Mouse (Mus musculus): Measurements from ENCODE around the gene Dennd4c. TPM values are rescaled to one million over a fixed set of nuclear protein-coding genes. Genes with fewer than 3 reads are reported as not detected.

Dennd4c gene
- polyA plus RNA-seq, 1 experiment from 2014 or later, result 5.8 TPM

DNA sequence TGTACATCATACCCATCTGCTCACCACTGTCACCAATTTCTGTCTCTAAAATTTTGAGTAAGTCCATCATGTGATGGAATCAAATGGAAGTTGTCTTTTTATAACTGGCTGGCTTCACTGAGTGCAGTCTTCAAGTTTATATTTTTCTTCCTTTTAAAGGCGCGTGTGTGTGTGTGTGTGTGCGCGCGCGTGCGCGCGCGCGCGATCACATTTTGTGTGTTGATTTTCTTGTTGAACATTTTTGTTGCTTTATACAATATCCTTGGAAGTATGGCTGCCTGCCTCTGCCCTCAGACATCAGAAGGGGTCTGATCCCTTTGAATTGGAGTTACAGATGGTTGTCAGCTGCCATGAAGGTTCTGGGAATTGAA lies 109.7 kb downstream of the Dennd4c start:
- peaks cover 25% of the 10 kb centered on the region for H3K36me3 ChIP-seq (ENCODE audit: control insufficient read depth, insufficient read depth, low read length)
- peaks cover 14% of the 10 kb centered on the region for H3K4me1 ChIP-seq (replicated peaks; ENCODE audit: control insufficient read depth, insufficient read depth, low read length)
- 61% methylated on average over 12 of the region's 12 CpGs for WGBS
- H3K4me2 ChIP-seq, result peak overlapping the region; percentile 78
- peak overlapping the region; percentile 100 for H3K4me3 ChIP-seq (ENCODE audit: low read depth, low read length)
- no peaks in the 10 kb centered on the region for H3K9me3 ChIP-seq (ENCODE audit: control insufficient read depth, low read length)
- DNase-seq (ENCODE audit: low spot score) (no peak), ATAC-seq (replicated peaks; ENCODE audit: low FRiP score) (no peak)
- peak overlapping the region; percentile 76 for H3K9ac ChIP-seq (ENCODE audit: low read depth, low read length)
- H3K27me3 ChIP-seq (replicated peaks; ENCODE audit: control insufficient read depth, insufficient read depth, low read length), result no peaks in the 10 kb centered on the region
- no peak overlapping the region for H3K27ac ChIP-seq (ENCODE audit: low read depth, low read length)

DNA sequence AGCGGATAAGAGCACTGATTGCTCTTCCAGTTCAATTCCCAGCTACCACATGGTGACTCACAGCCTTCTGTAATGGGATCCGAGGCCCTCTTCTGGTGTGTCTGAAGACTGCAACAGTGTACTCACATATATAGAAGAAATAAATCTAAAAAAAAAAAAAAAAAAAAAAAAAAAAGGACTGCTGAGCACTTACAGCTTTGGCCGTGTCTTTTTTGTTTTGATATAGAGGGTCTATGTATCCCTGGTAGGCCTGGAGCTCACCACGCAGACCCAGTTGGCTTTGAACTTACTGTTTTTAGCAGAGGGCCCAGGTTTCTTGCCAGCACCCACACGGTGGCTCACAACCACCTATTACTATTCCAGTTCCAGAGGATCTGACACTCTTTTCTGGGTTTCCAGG lies 115.7 kb downstream of the Dennd4c start:
- H3K9ac ChIP-seq (ENCODE audit: low read depth, low read length), result no peak overlapping the region
- H3K4me3 ChIP-seq (ENCODE audit: low read depth, low read length), result no peak overlapping the region
- no peaks in the 10 kb centered on the region for H3K36me3 ChIP-seq (ENCODE audit: control insufficient read depth, insufficient read depth, low read length)
- 77% methylated on average over 5 of the region's 5 CpGs for WGBS
- no peaks in the 10 kb centered on the region for H3K9me3 ChIP-seq (ENCODE audit: control insufficient read depth, low read length)
- ATAC-seq (replicated peaks; ENCODE audit: low FRiP score), result no peak
- no peak for DNase-seq (ENCODE audit: low spot score)
- H3K4me1 ChIP-seq (replicated peaks; ENCODE audit: control insufficient read depth, insufficient read depth, low read length), result no peaks in the 10 kb centered on the region
- H3K27me3 ChIP-seq (replicated peaks; ENCODE audit: control insufficient read depth, insufficient read depth, low read length), result no peaks in the 10 kb centered on the region; the same call in 1 of the 2 replicates
- no peak overlapping the region for H3K27ac ChIP-seq (ENCODE audit: low read depth, low read length)
- no peak overlapping the region for H3K4me2 ChIP-seq

DNA sequence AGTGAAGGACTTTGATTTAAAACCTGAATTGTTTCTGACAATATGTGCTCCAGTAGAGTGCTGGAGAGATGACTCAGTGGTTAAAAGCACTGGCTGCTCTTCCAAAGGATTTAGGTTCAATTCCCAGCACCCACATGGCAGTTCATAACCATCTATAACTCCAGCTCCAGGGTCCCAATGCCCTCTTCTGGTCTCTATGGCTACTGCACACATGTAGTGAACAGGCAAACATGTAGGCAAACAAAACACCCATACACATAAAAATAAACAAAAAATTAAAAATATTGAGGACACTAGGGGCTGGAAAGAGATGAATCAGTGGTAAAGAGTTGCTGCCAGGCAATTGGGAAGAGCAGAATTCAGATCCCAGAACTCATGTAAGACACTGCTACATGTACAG lies 123.6 kb downstream of the Dennd4c start:
- peaks cover 2% of the 10 kb centered on the region; the same call in 1 of the 2 replicates for H3K4me1 ChIP-seq (replicated peaks; ENCODE audit: control insufficient read depth, insufficient read depth, low read length)
- no peak overlapping the region for H3K9ac ChIP-seq (ENCODE audit: low read depth, low read length)
- ATAC-seq (replicated peaks; ENCODE audit: low FRiP score), result no peak
- no peak overlapping the region for H3K4me2 ChIP-seq
- peaks cover 3% of the 10 kb centered on the region; the same call in 1 of the 2 replicates for H3K27me3 ChIP-seq (replicated peaks; ENCODE audit: control insufficient read depth, insufficient read depth, low read length)
- H3K27ac ChIP-seq (ENCODE audit: low read depth, low read length), result no peak overlapping the region
- no peaks in the 10 kb centered on the region for H3K9me3 ChIP-seq (ENCODE audit: control insufficient read depth, low read length)
- no peak overlapping the region for H3K4me3 ChIP-seq (ENCODE audit: low read depth, low read length)
- no peaks in the 10 kb centered on the region for H3K36me3 ChIP-seq (ENCODE audit: control insufficient read depth, insufficient read depth, low read length)
- DNase-seq (ENCODE audit: low spot score), result no peak

DNA sequence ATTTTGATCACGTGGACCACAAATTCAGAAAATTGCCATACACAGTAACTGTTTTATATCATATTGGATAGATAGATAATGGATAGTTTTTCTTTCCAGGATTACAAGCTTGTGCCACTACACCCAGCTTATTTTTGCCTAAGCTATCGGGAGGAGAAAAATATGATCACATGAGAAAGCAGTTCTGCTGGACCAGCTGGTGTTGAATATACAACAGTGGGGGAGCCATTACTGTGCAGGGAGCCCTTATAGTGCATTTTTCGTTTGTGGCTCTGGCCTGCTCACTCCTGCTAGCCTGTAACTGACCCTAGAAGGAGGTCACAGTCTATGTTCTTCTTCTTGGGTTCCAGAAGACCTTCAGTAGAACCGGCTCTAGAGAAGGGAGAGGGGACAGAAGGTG lies 124.7 kb downstream of the Dennd4c start:
- H3K9ac ChIP-seq (ENCODE audit: low read depth, low read length), result no peak overlapping the region
- H3K27ac ChIP-seq (ENCODE audit: low read depth, low read length), result no peak overlapping the region
- H3K4me3 ChIP-seq (ENCODE audit: low read depth, low read length), result no peak overlapping the region
- H3K9me3 ChIP-seq (ENCODE audit: control insufficient read depth, low read length), result no peaks in the 10 kb centered on the region
- H3K36me3 ChIP-seq (ENCODE audit: control insufficient read depth, insufficient read depth, low read length), result no peaks in the 10 kb centered on the region
- WGBS, result 56% methylated on average over 4 of the region's 4 CpGs
- peaks cover 3% of the 10 kb centered on the region; the same call in 1 of the 2 replicates for H3K27me3 ChIP-seq (replicated peaks; ENCODE audit: control insufficient read depth, insufficient read depth, low read length)
- H3K4me1 ChIP-seq (replicated peaks; ENCODE audit: control insufficient read depth, insufficient read depth, low read length), result peaks cover 2% of the 10 kb centered on the region; the same call in 1 of the 2 replicates
- DNase-seq (ENCODE audit: low spot score), result no peak
- H3K4me2 ChIP-seq, result no peak overlapping the region
- no peak for ATAC-seq (replicated peaks; ENCODE audit: low FRiP score)

DNA sequence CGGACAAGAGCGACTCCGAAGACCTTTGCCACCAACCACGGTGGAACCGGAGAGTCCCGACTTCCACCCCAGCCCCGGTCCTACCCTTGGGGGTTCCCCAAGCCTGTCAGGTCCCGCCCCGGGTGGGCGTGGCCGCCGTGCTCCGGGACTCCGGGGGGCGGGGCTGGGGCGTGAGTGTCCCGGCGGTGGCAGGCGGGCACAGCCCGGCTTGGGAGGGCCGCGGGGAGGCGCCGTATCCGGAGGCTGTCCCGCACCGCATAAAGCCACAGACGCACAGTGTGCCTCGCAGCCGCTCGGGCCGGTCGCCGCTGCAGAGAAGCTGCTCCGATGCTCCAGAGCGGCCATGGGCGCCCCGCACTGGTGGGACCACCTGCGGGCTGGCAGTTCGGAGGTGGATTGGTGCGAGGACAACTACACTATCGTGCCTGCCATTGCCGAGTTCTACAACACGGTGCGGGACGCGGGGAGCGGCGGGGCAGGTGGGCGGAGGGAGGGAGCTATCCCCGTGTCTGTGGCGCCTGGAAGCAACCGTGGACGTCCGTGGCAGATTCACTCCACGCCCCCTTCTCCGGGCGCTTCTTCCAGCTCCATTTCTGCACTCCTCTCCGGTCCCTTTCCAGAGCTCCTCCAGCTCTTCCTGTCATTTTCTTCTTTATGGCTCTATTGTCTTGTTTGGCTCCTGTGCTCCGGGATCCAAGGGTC lies 125.9 kb downstream of the Dennd4c start, which contains the start of gene Acer2:
Gene Acer2, plus strand, starts transcription at position 251 of the 702 bp plus-strand sequence.
- Histone ChIP-seq H3K4me1 (replicated peaks; ENCODE audit: control insufficient read depth, insufficient read depth, low read length) (peaks cover 2% of the 10 kb centered on the region; the same call in 1 of the 2 replicates), H3K4me3 (ENCODE audit: low read depth, low read length) (peak within 1 kb of the TSS; percentile 72), H3K36me3 (ENCODE audit: control insufficient read depth, insufficient read depth, low read length) (no peaks in the 10 kb centered on the region), H3K4me2 (peak within 1 kb of the TSS; percentile 100), H3K27ac (ENCODE audit: low read depth, low read length) (0 out of 2 replicates have a peak within 1 kb of the TSS, but pooled peaks have one; percentile 28), H3K27me3 (replicated peaks; ENCODE audit: control insufficient read depth, insufficient read depth, low read length) (peaks cover 3% of the 10 kb centered on the region; the same call in 1 of the 2 replicates), H3K9me3 (ENCODE audit: control insufficient read depth, low read length) (no peaks in the 10 kb centered on the region), H3K9ac (ENCODE audit: low read depth, low read length) (peak within 1 kb of the TSS; percentile 67)
- peak; percentile 84 for DNase-seq (ENCODE audit: low spot score)
- peak; percentile 93 for ATAC-seq (replicated peaks; ENCODE audit: low FRiP score)
- WGBS, result under 1% methylated on average over 60 of the region's 60 CpGs

DNA sequence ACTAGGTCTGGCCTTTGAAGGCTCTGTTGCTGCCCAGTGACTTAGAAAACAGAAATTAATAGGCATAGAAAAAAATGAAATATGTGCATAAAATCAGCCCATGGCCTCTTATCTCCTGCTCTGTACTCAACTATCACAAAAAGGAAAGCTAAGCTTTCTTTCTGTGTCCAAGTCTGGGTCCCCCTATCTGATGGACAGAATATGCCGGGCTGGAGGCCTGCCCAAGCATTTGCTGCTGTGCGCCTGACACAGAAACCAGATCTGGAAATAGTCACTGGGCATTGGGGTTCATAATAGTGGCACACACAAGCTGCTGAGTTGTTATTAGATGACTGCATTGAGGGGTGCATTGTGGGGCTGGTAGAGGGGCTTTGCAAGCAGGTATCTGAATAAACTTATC lies 131.1 kb downstream of the Dennd4c start:
- Histone ChIP-seq H3K36me3 (ENCODE audit: control insufficient read depth, insufficient read depth, low read length) (no peaks in the 10 kb centered on the region), H3K9me3 (ENCODE audit: control insufficient read depth, low read length) (no peaks in the 10 kb centered on the region), H3K4me2 (no peak overlapping the region), H3K27me3 (replicated peaks; ENCODE audit: control insufficient read depth, insufficient read depth, low read length) (no peaks in the 10 kb centered on the region; the same call in 1 of the 2 replicates), H3K27ac (ENCODE audit: low read depth, low read length) (no peak overlapping the region), H3K4me3 (ENCODE audit: low read depth, low read length) (no peak overlapping the region), H3K4me1 (replicated peaks; ENCODE audit: control insufficient read depth, insufficient read depth, low read length) (no peaks in the 10 kb centered on the region; the same call in 1 of the 2 replicates), H3K9ac (ENCODE audit: low read depth, low read length) (no peak overlapping the region)
- ATAC-seq (replicated peaks; ENCODE audit: low FRiP score), result no peak
- 87% methylated on average over 2 of the region's 2 CpGs for WGBS
- DNase-seq (ENCODE audit: low spot score), result no peak

DNA sequence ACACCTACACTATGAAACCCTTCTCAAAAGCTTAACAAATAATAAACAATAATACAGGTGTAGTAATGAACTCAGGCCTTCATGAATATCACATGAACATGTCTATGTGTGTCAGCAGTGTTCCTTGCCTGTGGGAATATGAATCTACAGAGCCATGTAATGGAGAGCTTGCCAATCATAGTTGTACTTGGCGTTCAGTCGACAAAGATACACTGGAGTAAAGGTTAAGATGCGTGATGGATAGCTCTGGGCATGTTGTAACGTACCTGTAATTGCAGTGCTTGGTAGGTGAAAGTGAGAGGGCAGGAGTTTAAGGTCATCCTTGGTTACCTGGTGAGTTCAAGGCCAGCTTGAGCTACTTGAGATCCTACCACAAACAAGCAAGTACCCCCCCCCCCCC lies 132.8 kb downstream of the Dennd4c start:
- Histone ChIP-seq H3K9ac (ENCODE audit: low read depth, low read length) (no peak overlapping the region), H3K4me1 (replicated peaks; ENCODE audit: control insufficient read depth, insufficient read depth, low read length) (0 out of 2 replicates have a peak, but pooled peaks cover 2% of the 10 kb centered on the region)
- WGBS, result 87% methylated on average over 4 of the region's 4 CpGs

DNA sequence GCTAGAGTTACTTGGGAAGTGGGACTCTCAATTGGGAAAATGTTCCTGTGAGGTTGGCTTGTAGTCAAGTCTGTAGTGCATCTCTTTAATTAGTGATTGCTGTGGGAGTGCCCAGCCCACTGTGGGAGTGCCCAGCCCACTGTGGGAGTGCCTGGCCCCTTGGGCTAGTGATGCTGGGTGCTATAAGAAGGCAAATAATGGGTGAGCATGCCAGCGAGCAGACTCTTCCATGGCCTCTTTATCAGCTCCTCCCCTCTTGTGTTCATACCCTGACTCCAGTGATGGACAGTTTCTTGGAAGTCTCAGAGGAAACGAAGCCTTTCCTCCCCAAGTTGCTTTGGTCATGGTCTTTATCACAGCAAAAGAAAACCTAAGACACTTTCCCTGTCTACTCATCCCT lies 134.1 kb downstream of the Dennd4c start:
- Histone ChIP-seq H3K4me2 (no peak overlapping the region), H3K27ac (ENCODE audit: low read depth, low read length) (no peak overlapping the region), H3K36me3 (ENCODE audit: control insufficient read depth, insufficient read depth, low read length) (no peaks in the 10 kb centered on the region), H3K9ac (ENCODE audit: low read depth, low read length) (no peak overlapping the region), H3K9me3 (ENCODE audit: control insufficient read depth, low read length) (no peaks in the 10 kb centered on the region), H3K4me1 (replicated peaks; ENCODE audit: control insufficient read depth, insufficient read depth, low read length) (peaks cover 7% of the 10 kb centered on the region; the same call in 1 of the 2 replicates), H3K27me3 (replicated peaks; ENCODE audit: control insufficient read depth, insufficient read depth, low read length) (no peaks in the 10 kb centered on the region), H3K4me3 (ENCODE audit: low read depth, low read length) (no peak overlapping the region)
- WGBS, result 55% methylated on average over 2 of the region's 2 CpGs
- ATAC-seq (replicated peaks; ENCODE audit: low FRiP score) (no peak), DNase-seq (ENCODE audit: low spot score) (no peak)

More for the DNA sequence above, 132.8 kb downstream of the Dennd4c start:
- Histone ChIP-seq H3K27me3 (replicated peaks; ENCODE audit: control insufficient read depth, insufficient read depth, low read length) (no peaks in the 10 kb centered on the region), H3K4me3 (ENCODE audit: low read depth, low read length) (no peak overlapping the region), H3K4me2 (no peak overlapping the region), H3K9me3 (ENCODE audit: control insufficient read depth, low read length) (no peaks in the 10 kb centered on the region), H3K36me3 (ENCODE audit: control insufficient read depth, insufficient read depth, low read length) (no peaks in the 10 kb centered on the region), H3K27ac (ENCODE audit: low read depth, low read length) (no peak overlapping the region)
- ATAC-seq (replicated peaks; ENCODE audit: low FRiP score) (no peak), DNase-seq (ENCODE audit: low spot score) (no peak)

DNA sequence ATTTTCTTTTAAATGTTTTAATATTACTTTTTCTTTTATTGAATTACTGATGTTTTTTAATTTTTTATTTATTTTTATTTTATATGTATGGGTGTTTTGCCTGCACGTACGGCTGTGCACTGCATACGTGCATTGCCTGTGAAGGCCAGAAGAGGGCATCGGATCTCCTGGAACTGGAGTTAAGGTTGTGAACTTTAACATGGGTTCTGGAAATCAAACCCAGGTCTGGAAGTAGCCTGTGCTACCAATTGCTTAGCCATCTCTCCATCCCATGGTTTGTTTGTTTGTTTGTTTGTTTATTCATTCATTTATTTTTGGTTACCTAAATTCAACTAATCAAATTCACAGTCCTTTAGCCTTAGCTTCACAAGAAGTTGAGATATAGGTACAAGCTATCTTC lies 136.6 kb downstream of the Dennd4c start:
- Histone ChIP-seq H3K9me3 (ENCODE audit: control insufficient read depth, low read length) (no peaks in the 10 kb centered on the region), H3K4me1 (replicated peaks; ENCODE audit: control insufficient read depth, insufficient read depth, low read length) (peaks cover 7% of the 10 kb centered on the region; the same call in 1 of the 2 replicates), H3K27ac (ENCODE audit: low read depth, low read length) (no peak overlapping the region), H3K4me3 (ENCODE audit: low read depth, low read length) (no peak overlapping the region), H3K36me3 (ENCODE audit: control insufficient read depth, insufficient read depth, low read length) (no peaks in the 10 kb centered on the region), H3K9ac (ENCODE audit: low read depth, low read length) (no peak overlapping the region), H3K27me3 (replicated peaks; ENCODE audit: control insufficient read depth, insufficient read depth, low read length) (no peaks in the 10 kb centered on the region), H3K4me2 (no peak overlapping the region)
- ATAC-seq (replicated peaks; ENCODE audit: low FRiP score), result peak; percentile 56
- 37% methylated on average over 4 of the region's 4 CpGs for WGBS
- no peak for DNase-seq (ENCODE audit: low spot score)

All from liver, embryonic 11.5 days (tissue).